Mouse (Mus musculus): Measurements from ENCODE around the gene Synpr.

GRCm38 (mm10) chr14:13262406-13262805 is 22.2 kb upstream of the Synpr start:
- no peak for TF ChIP-seq CTCF (IDR thresholded peaks at IDR 0.05; ENCODE audit: extremely low read depth, insufficient read depth, low read length)
- no peak for TF ChIP-seq POLR2A (IDR thresholded peaks at IDR 0.05; ENCODE audit: extremely low read depth, insufficient read depth, low read length)

Measured in cortical plate, adult 2 months (tissue).